Mouse (Mus musculus) stomach, embryonic 14.5 days (tissue): ENCODE data around the gene Harbi1. TPM values are rescaled to one million over a fixed set of nuclear protein-coding genes. Genes with fewer than 3 reads are reported as not detected.

Experiments used
- ATAC-seq: fragments of 200-750 bp; cut with Nextera tagmentation; 2 replicates; pipeline ENCODE4 v1.8.0; 2017; ENCODE audit warnings: low read depth, moderate TSS enrichment; ENCODE audit not compliant: insufficient number of reproducible peaks, insufficient read depth, low FRiP score
- H3K27ac ChIP-seq: fragments of 300-500 bp; sonication (generic); 2 replicates; pipeline ENCODE4 v1.5.1; 2014; ENCODE audit warnings: mild to moderate bottlenecking, low read length, moderate library complexity, mixed read lengths
- H3K27me3 ChIP-seq: fragments of 300-500 bp; sonication (generic); 2 replicates; pipeline ENCODE4 v1.6.1; 2014; ENCODE audit warnings: low read length, control low read depth, mixed read lengths; ENCODE audit not compliant: control insufficient read depth, insufficient read depth
- H3K36me3 ChIP-seq: fragments of 300-500 bp; sonication (generic); 2 replicates; pipeline ENCODE4 v1.6.1; 2014; ENCODE audit warnings: mild to moderate bottlenecking, control low read depth, low read length, moderate library complexity, mixed read lengths; ENCODE audit not compliant: control insufficient read depth, insufficient read depth
- H3K4me1 ChIP-seq: fragments of 300-500 bp; sonication (generic); 2 replicates; pipeline ENCODE4 v1.6.1; 2014; ENCODE audit warnings: low read length, control low read depth, mixed read lengths; ENCODE audit not compliant: control insufficient read depth, insufficient read depth
- H3K4me2 ChIP-seq: fragments of 300-500 bp; sonication (generic); replicated peaks from 2 replicates; pipeline ENCODE4 v1.6.1; 2014; ENCODE audit warnings: low read depth, low read length, control low read depth
- H3K4me3 ChIP-seq: fragments of 300-500 bp; sonication (generic); 2 replicates; pipeline ENCODE4 v1.5.1; 2014; ENCODE audit warnings: low read depth, low read length, control low read depth
- H3K9ac ChIP-seq: fragments of 300-500 bp; sonication (generic); replicated peaks from 2 replicates; pipeline ENCODE4 v1.6.1; 2014; ENCODE audit warnings: low read depth, mild to moderate bottlenecking, control low read depth, low read length, moderate library complexity, mixed read lengths
- H3K9me3 ChIP-seq: fragments of 300-500 bp; sonication (generic); 2 replicates; pipeline ENCODE4 v1.6.1; 2016; ENCODE audit warnings: low read depth, low read length, control low read depth; ENCODE audit not compliant: control insufficient read depth
- WGBS: fragments of 180-500 bp; shearing (Covaris S2); extraction: QIAGEN DNeasy Blood & Tissue Kit; methylation state at CpG from one replicate; pipeline ENCODE4 v1.1.7; 2014; 5-methylcytosine and 5-hydroxymethylcytosine counted together
- polyA plus RNA-seq: library from polyadenylated mRNA; unstranded; fragments of >200 nt; fragmentation: Nextera tagmentation; extraction: Ambion mirVana; gene quantifications from 2 replicates; pipeline ENCODE4 v1.2.1, GENCODE M21; 2014

The Harbi1 gene
- polyA plus RNA-seq, 1 experiment from 2014 or later = 18.2 TPM

GRCm38 (mm10) chr2:91749811-91750261, 39.2 kb downstream of the Harbi1 start:
- Histone ChIP-seq H3K4me1 (no peaks in the 10 kb centered on the region), H3K27ac (no peak overlapping the region), H3K4me3 (no peak overlapping the region), H3K4me2 (no peak overlapping the region), H3K9me3 (no peaks in the 10 kb centered on the region), H3K9ac (no peak overlapping the region), H3K27me3 (no peaks in the 10 kb centered on the region), H3K36me3 (no peaks in the 10 kb centered on the region)
- WGBS = 50% methylated on average over 2 of the region's 2 CpGs
- no peak for ATAC-seq

Other genes starting within 250 kb of the Harbi1 start
- gene Ckap5, start 184.1 kb upstream of the Harbi1 start, polyA plus RNA-seq = 99.3 and 99.9 TPM in 2 replicates
- 0.13 and 0.61 TPM in 2 replicates for gene F2, start 74.4 kb upstream of the Harbi1 start, polyA plus RNA-seq
- gene Zfp408, start 61.1 kb upstream of the Harbi1 start, polyA plus RNA-seq = 7.6 and 8.7 TPM in 2 replicates
- 147 and 154 TPM in 2 replicates for gene Arhgap1, start 61.0 kb upstream of the Harbi1 start, polyA plus RNA-seq
- gene Atg13, start 276 bp upstream of the Harbi1 start, polyA plus RNA-seq = 27.8 and 30.0 TPM in 2 replicates
- 17.8 and 18.1 TPM in 2 replicates for gene Ambra1, start 19.3 kb downstream of the Harbi1 start, polyA plus RNA-seq
- 0.17 TPM in 1 of 2 replicates, not detected in the other for gene Chrm4, start 216.4 kb downstream of the Harbi1 start, polyA plus RNA-seq
- 1,102 and 1,256 TPM in 2 replicates for gene Mdk, start 221.4 kb downstream of the Harbi1 start, polyA plus RNA-seq
- 1.2 and 1.4 TPM in 2 replicates for gene Gm9821, start 234.9 kb downstream of the Harbi1 start, polyA plus RNA-seq